Mouse (Mus musculus): ENCODE results near the gene Maml2.

DNA sequence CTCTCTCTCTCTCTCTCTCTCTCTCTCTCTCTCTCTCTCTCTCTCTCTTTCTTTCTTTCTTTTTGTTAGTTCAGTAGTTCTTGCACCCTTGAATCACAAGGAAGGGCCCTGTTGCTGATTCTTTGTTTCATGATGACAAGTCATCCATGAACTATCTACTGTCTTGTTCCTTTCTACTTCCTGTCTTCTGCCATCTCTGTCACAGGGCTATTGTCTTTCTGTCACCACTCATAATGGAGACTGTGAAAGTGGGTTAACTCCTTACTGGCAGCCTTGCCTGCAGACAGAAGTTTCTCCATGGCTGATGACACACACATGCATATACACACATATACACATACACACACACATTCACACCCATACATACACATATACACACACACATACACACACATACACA, 216.7 kb downstream of the Maml2 start:
- TF ChIP-seq CTCF (IDR thresholded peaks at IDR 0.05), result no peak
- no peak for TF ChIP-seq EP300 (IDR thresholded peaks at IDR 0.05)

Data from lung, postnatal 0 days (tissue).